Mouse (Mus musculus): ENCODE measurements around the gene Pimreg. TPM values are rescaled to one million over a fixed set of nuclear protein-coding genes. Genes with fewer than 3 reads are reported as not detected.

The Pimreg gene
- polyA plus RNA-seq, 1 experiment from 2014 or later: 19.4 TPM

GRCm38 (mm10) chr11:72052221-72052620 lies 10.4 kb downstream of the Pimreg start:
- 66% methylated on average over 3 of the region's 3 CpGs for WGBS
- no peak overlapping the region for H3K9ac ChIP-seq (ENCODE audit: low read depth, low read length)
- no peak overlapping the region for H3K27ac ChIP-seq (ENCODE audit: low read length)

GRCm38 (mm10) chr11:72052636-72053035 lies 10.8 kb downstream of the Pimreg start:
- no peak for ATAC-seq
- Histone ChIP-seq H3K4me2 (ENCODE audit: low read length) (no peak overlapping the region), H3K27ac (ENCODE audit: low read length) (no peak overlapping the region), H3K9ac (ENCODE audit: low read depth, low read length) (no peak overlapping the region), H3K4me1 (ENCODE audit: control insufficient read depth, insufficient read depth, low read length) (peaks cover 11% of the 10 kb centered on the region), H3K27me3 (ENCODE audit: control insufficient read depth, insufficient read depth, low read depth, low read length) (peaks cover 2% of the 10 kb centered on the region), H3K9me3 (replicated peaks; ENCODE audit: control insufficient read depth, low read length, poor library complexity, severe bottlenecking) (no peaks in the 10 kb centered on the region), H3K4me3 (ENCODE audit: low read depth, low read length) (no peak overlapping the region), H3K36me3 (ENCODE audit: control insufficient read depth, insufficient read depth, low read length) (no peaks in the 10 kb centered on the region)
- 12% methylated on average over 5 of the region's 5 CpGs for WGBS

More at GRCm38 (mm10) chr11:72052221-72052620, 10.4 kb downstream of the Pimreg start:
- H3K9me3 ChIP-seq (replicated peaks; ENCODE audit: control insufficient read depth, low read length, poor library complexity, severe bottlenecking): no peaks in the 10 kb centered on the region
- no peaks in the 10 kb centered on the region for H3K36me3 ChIP-seq (ENCODE audit: control insufficient read depth, insufficient read depth, low read length)
- H3K27me3 ChIP-seq (ENCODE audit: control insufficient read depth, insufficient read depth, low read depth, low read length): peaks cover 2% of the 10 kb centered on the region
- no peak overlapping the region for H3K4me3 ChIP-seq (ENCODE audit: low read depth, low read length)
- no peak for ATAC-seq
- H3K4me1 ChIP-seq (ENCODE audit: control insufficient read depth, insufficient read depth, low read length): peaks cover 11% of the 10 kb centered on the region
- H3K4me2 ChIP-seq (ENCODE audit: low read length): no peak overlapping the region

GRCm38 (mm10) chr11:72055176-72055575 lies 13.3 kb downstream of the Pimreg start:
- Histone ChIP-seq H3K27ac (ENCODE audit: low read length) (no peak overlapping the region), H3K4me2 (ENCODE audit: low read length) (no peak overlapping the region), H3K27me3 (ENCODE audit: control insufficient read depth, insufficient read depth, low read depth, low read length) (no peaks in the 10 kb centered on the region; the same call in 1 of the 2 replicates), H3K4me3 (ENCODE audit: low read depth, low read length) (no peak overlapping the region), H3K4me1 (ENCODE audit: control insufficient read depth, insufficient read depth, low read length) (peaks cover 7% of the 10 kb centered on the region), H3K9ac (ENCODE audit: low read depth, low read length) (no peak overlapping the region), H3K36me3 (ENCODE audit: control insufficient read depth, insufficient read depth, low read length) (no peaks in the 10 kb centered on the region), H3K9me3 (replicated peaks; ENCODE audit: control insufficient read depth, low read length, poor library complexity, severe bottlenecking) (no peaks in the 10 kb centered on the region)
- 39% methylated on average over 2 of the region's 2 CpGs for WGBS
- no peak for ATAC-seq

GRCm38 (mm10) chr11:72057166-72057565 lies 15.3 kb downstream of the Pimreg start:
- no peak for ATAC-seq
- H3K4me3 ChIP-seq (ENCODE audit: low read depth, low read length): no peak overlapping the region
- H3K9ac ChIP-seq (ENCODE audit: low read depth, low read length): no peak overlapping the region
- H3K36me3 ChIP-seq (ENCODE audit: control insufficient read depth, insufficient read depth, low read length): no peaks in the 10 kb centered on the region
- no peaks in the 10 kb centered on the region for H3K4me1 ChIP-seq (ENCODE audit: control insufficient read depth, insufficient read depth, low read length)
- H3K4me2 ChIP-seq (ENCODE audit: low read length): no peak overlapping the region
- WGBS: 74% methylated on average over 3 of the region's 3 CpGs
- no peaks in the 10 kb centered on the region for H3K27me3 ChIP-seq (ENCODE audit: control insufficient read depth, insufficient read depth, low read depth, low read length)
- H3K27ac ChIP-seq (ENCODE audit: low read length): no peak overlapping the region
- no peaks in the 10 kb centered on the region for H3K9me3 ChIP-seq (replicated peaks; ENCODE audit: control insufficient read depth, low read length, poor library complexity, severe bottlenecking)

- Histone ChIP-seq H3K9me3 (replicated peaks; ENCODE audit: control insufficient read depth, low read length, poor library complexity, severe bottlenecking) (peaks cover 13% of the 10 kb centered on the region), H3K36me3 (ENCODE audit: control insufficient read depth, insufficient read depth, low read length) (peaks cover 6% of the 10 kb centered on the region; the same call in 1 of the 2 replicates), H3K4me3 (ENCODE audit: low read depth, low read length) (no peak overlapping the region), H3K9ac (ENCODE audit: low read depth, low read length) (no peak overlapping the region), H3K27me3 (ENCODE audit: control insufficient read depth, insufficient read depth, low read depth, low read length) (no peaks in the 10 kb centered on the region), H3K4me1 (ENCODE audit: control insufficient read depth, insufficient read depth, low read length) (no peaks in the 10 kb centered on the region), H3K4me2 (ENCODE audit: low read length) (no peak overlapping the region), H3K27ac (ENCODE audit: low read length) (no peak overlapping the region)
- no peak for ATAC-seq
- WGBS: 80% methylated on average over 9 of the region's 9 CpGs
These were observed 18.6 kb downstream of the Pimreg start for GRCm38 (mm10) chr11:72060416-72060815.

GRCm38 (mm10) chr11:72061093-72061620 lies 19.3 kb downstream of the Pimreg start:
- peaks cover 6% of the 10 kb centered on the region; the same call in 1 of the 2 replicates for H3K36me3 ChIP-seq (ENCODE audit: control insufficient read depth, insufficient read depth, low read length)
- no peaks in the 10 kb centered on the region for H3K4me1 ChIP-seq (ENCODE audit: control insufficient read depth, insufficient read depth, low read length)
- no peak overlapping the region for H3K9ac ChIP-seq (ENCODE audit: low read depth, low read length)
- no peak overlapping the region for H3K4me2 ChIP-seq (ENCODE audit: low read length)
- no peak overlapping the region for H3K4me3 ChIP-seq (ENCODE audit: low read depth, low read length)
- no peak for ATAC-seq
- 92% methylated on average over 13 of the region's 13 CpGs for WGBS
- H3K27me3 ChIP-seq (ENCODE audit: control insufficient read depth, insufficient read depth, low read depth, low read length): no peaks in the 10 kb centered on the region
- peaks cover 13% of the 10 kb centered on the region for H3K9me3 ChIP-seq (replicated peaks; ENCODE audit: control insufficient read depth, low read length, poor library complexity, severe bottlenecking)
- no peak overlapping the region for H3K27ac ChIP-seq (ENCODE audit: low read length)

- Histone ChIP-seq H3K4me2 (ENCODE audit: low read length) (no peak overlapping the region), H3K4me1 (ENCODE audit: control insufficient read depth, insufficient read depth, low read length) (no peaks in the 10 kb centered on the region), H3K4me3 (ENCODE audit: low read depth, low read length) (no peak overlapping the region), H3K36me3 (ENCODE audit: control insufficient read depth, insufficient read depth, low read length) (peaks cover 6% of the 10 kb centered on the region; the same call in 1 of the 2 replicates), H3K9ac (ENCODE audit: low read depth, low read length) (no peak overlapping the region), H3K27ac (ENCODE audit: low read length) (no peak overlapping the region), H3K9me3 (replicated peaks; ENCODE audit: control insufficient read depth, low read length, poor library complexity, severe bottlenecking) (peaks cover 13% of the 10 kb centered on the region), H3K27me3 (ENCODE audit: control insufficient read depth, insufficient read depth, low read depth, low read length) (no peaks in the 10 kb centered on the region)
- no peak for ATAC-seq
- 84% methylated on average over 6 of the region's 6 CpGs for WGBS
These were observed 22.6 kb downstream of the Pimreg start for GRCm38 (mm10) chr11:72064414-72064813.

GRCm38 (mm10) chr11:72065103-72065502 lies 23.3 kb downstream of the Pimreg start:
- no peak for ATAC-seq
- Histone ChIP-seq H3K9me3 (replicated peaks; ENCODE audit: control insufficient read depth, low read length, poor library complexity, severe bottlenecking) (peaks cover 13% of the 10 kb centered on the region), H3K27me3 (ENCODE audit: control insufficient read depth, insufficient read depth, low read depth, low read length) (no peaks in the 10 kb centered on the region), H3K4me2 (ENCODE audit: low read length) (no peak overlapping the region), H3K9ac (ENCODE audit: low read depth, low read length) (no peak overlapping the region), H3K4me1 (ENCODE audit: control insufficient read depth, insufficient read depth, low read length) (no peaks in the 10 kb centered on the region), H3K27ac (ENCODE audit: low read length) (no peak overlapping the region), H3K36me3 (ENCODE audit: control insufficient read depth, insufficient read depth, low read length) (peaks cover 6% of the 10 kb centered on the region; the same call in 1 of the 2 replicates), H3K4me3 (ENCODE audit: low read depth, low read length) (no peak overlapping the region)
- WGBS: 79% methylated on average over 8 of the region's 8 CpGs

GRCm38 (mm10) chr11:72066330-72066729 lies 24.5 kb downstream of the Pimreg start:
- no peak overlapping the region for H3K27ac ChIP-seq (ENCODE audit: low read length)
- peaks cover 6% of the 10 kb centered on the region; the same call in 1 of the 2 replicates for H3K36me3 ChIP-seq (ENCODE audit: control insufficient read depth, insufficient read depth, low read length)
- no peak overlapping the region for H3K4me2 ChIP-seq (ENCODE audit: low read length)
- no peaks in the 10 kb centered on the region for H3K4me1 ChIP-seq (ENCODE audit: control insufficient read depth, insufficient read depth, low read length)
- no peak overlapping the region for H3K4me3 ChIP-seq (ENCODE audit: low read depth, low read length)
- peaks cover 13% of the 10 kb centered on the region for H3K9me3 ChIP-seq (replicated peaks; ENCODE audit: control insufficient read depth, low read length, poor library complexity, severe bottlenecking)
- WGBS: 40% methylated on average over 6 of the region's 6 CpGs
- H3K9ac ChIP-seq (ENCODE audit: low read depth, low read length): no peak overlapping the region
- no peak for ATAC-seq
- H3K27me3 ChIP-seq (ENCODE audit: control insufficient read depth, insufficient read depth, low read depth, low read length): no peaks in the 10 kb centered on the region
